Mouse (Mus musculus) intestine, embryonic 16.5 days (tissue): ENCODE measurements at regions not wholly inside any gene's neighbourhood (a gene's known extent, or its start where the extent isn't known, plus 50 kb on each side); places are given as distances from the start of the nearest gene placed in this dataset.

Source experiments
- ATAC-seq: fragments of 200-750 bp; cut with Nextera tagmentation; 2 replicates; pipeline ENCODE4 v1.8.0; 2017; ENCODE audit warnings: moderate TSS enrichment, moderate library complexity
- H3K27ac ChIP-seq: fragments of 300-500 bp; sonication (generic); 2 replicates; pipeline ENCODE4 v1.5.1; 2014; ENCODE audit warnings: mild to moderate bottlenecking, low read length
- H3K27me3 ChIP-seq: fragments of 300-500 bp; sonication (generic); replicated peaks from 2 replicates; pipeline ENCODE4 v1.6.1; 2014; ENCODE audit warnings: low read length, control low read depth, mixed read lengths; ENCODE audit not compliant: control insufficient read depth, insufficient read depth
- H3K36me3 ChIP-seq: fragments of 300-500 bp; sonication (generic); 2 replicates; pipeline ENCODE4 v1.6.1; 2014; ENCODE audit warnings: low read length, control low read depth; ENCODE audit not compliant: control insufficient read depth, insufficient read depth
- H3K4me1 ChIP-seq: fragments of 300-500 bp; sonication (generic); 2 replicates; pipeline ENCODE4 v1.6.1; 2014; ENCODE audit warnings: low read length, control low read depth, mixed read lengths; ENCODE audit not compliant: control insufficient read depth, insufficient read depth
- H3K4me2 ChIP-seq: fragments of 300-500 bp; sonication (generic); 2 replicates; pipeline ENCODE4 v1.6.1; 2014; ENCODE audit warnings: low read depth, low read length, control low read depth
- H3K4me3 ChIP-seq: fragments of 300-500 bp; sonication (generic); 2 replicates; pipeline ENCODE4 v1.5.1; 2014; ENCODE audit warnings: mild to moderate bottlenecking, low read length
- H3K9ac ChIP-seq: fragments of 300-500 bp; sonication (generic); 2 replicates; pipeline ENCODE4 v1.6.1; 2014; ENCODE audit warnings: low read depth, low read length
- H3K9me3 ChIP-seq: fragments of 300-500 bp; sonication (generic); 2 replicates; pipeline ENCODE4 v1.6.1; 2016; ENCODE audit warnings: low read length, control low read depth; ENCODE audit not compliant: control insufficient read depth
- WGBS: fragments of 180-500 bp; shearing (Covaris S2); extraction: QIAGEN DNeasy Blood & Tissue Kit; methylation state at CpG from one replicate; pipeline ENCODE4 v1.1.7; 2014; 5-methylcytosine and 5-hydroxymethylcytosine counted together

- no peak for ATAC-seq
- no peaks in the 10 kb centered on the region for H3K27me3 ChIP-seq
- 66% methylated on average over 5 of the region's 5 CpGs for WGBS
- no peak overlapping the region for H3K4me3 ChIP-seq
- H3K9me3 ChIP-seq = no peaks in the 10 kb centered on the region
- H3K9ac ChIP-seq = no peak overlapping the region
- H3K4me2 ChIP-seq = no peak overlapping the region
- no peaks in the 10 kb centered on the region; the same call in 1 of the 2 replicates for H3K4me1 ChIP-seq
- H3K27ac ChIP-seq = no peak overlapping the region
- H3K36me3 ChIP-seq = no peaks in the 10 kb centered on the region
Observed at GRCm38 (mm10) chr3:54588198-54588597, 104.4 kb upstream of the Supt20 start.

GRCm38 (mm10) chr3:54589976-54590375 lies 102.6 kb upstream of the Supt20 start:
- Histone ChIP-seq H3K27ac (no peak overlapping the region), H3K4me1 (no peaks in the 10 kb centered on the region; the same call in 1 of the 2 replicates), H3K4me2 (no peak overlapping the region), H3K9ac (no peak overlapping the region), H3K4me3 (no peak overlapping the region), H3K27me3 (no peaks in the 10 kb centered on the region), H3K36me3 (no peaks in the 10 kb centered on the region), H3K9me3 (no peaks in the 10 kb centered on the region)
- WGBS = 74% methylated on average over 9 of the region's 9 CpGs
- no peak for ATAC-seq

- Histone ChIP-seq H3K9ac (no peak overlapping the region), H3K4me3 (no peak overlapping the region), H3K4me2 (no peak overlapping the region), H3K27ac (no peak overlapping the region), H3K36me3 (no peaks in the 10 kb centered on the region), H3K4me1 (no peaks in the 10 kb centered on the region; the same call in 1 of the 2 replicates), H3K9me3 (no peaks in the 10 kb centered on the region), H3K27me3 (no peaks in the 10 kb centered on the region)
- no peak for ATAC-seq
- WGBS = 66% methylated on average over 3 of the region's 3 CpGs
Observed at GRCm38 (mm10) chr3:54591160-54591559, 101.4 kb upstream of the Supt20 start.

- Histone ChIP-seq H3K9ac (no peak overlapping the region), H3K4me3 (no peak overlapping the region), H3K27ac (no peak overlapping the region), H3K4me2 (no peak overlapping the region), H3K36me3 (no peaks in the 10 kb centered on the region), H3K4me1 (no peaks in the 10 kb centered on the region; the same call in 1 of the 2 replicates), H3K27me3 (no peaks in the 10 kb centered on the region), H3K9me3 (no peaks in the 10 kb centered on the region)
- 65% methylated on average over 2 of the region's 2 CpGs for WGBS
- ATAC-seq = no peak
Observed at GRCm38 (mm10) chr3:54592064-54592463, 100.5 kb upstream of the Supt20 start.

GRCm38 (mm10) chr3:54592655-54593428 lies 99.8 kb upstream of the Supt20 start:
- ATAC-seq = no peak
- 67% methylated on average over 14 of the region's 14 CpGs for WGBS
- Histone ChIP-seq H3K9me3 (no peaks in the 10 kb centered on the region), H3K9ac (no peak overlapping the region), H3K27me3 (no peaks in the 10 kb centered on the region), H3K4me1 (peaks cover 3% of the 10 kb centered on the region; the same call in 1 of the 2 replicates), H3K36me3 (no peaks in the 10 kb centered on the region), H3K27ac (no peak overlapping the region), H3K4me2 (no peak overlapping the region), H3K4me3 (no peak overlapping the region)

GRCm38 (mm10) chr3:54595193-54595592 lies 97.4 kb upstream of the Supt20 start:
- H3K27me3 ChIP-seq = no peaks in the 10 kb centered on the region

GRCm38 (mm10) chr3:54597326-54598274 lies 95.0 kb upstream of the Supt20 start:
- H3K9me3 ChIP-seq = no peaks in the 10 kb centered on the region
- no peak overlapping the region for H3K4me2 ChIP-seq
- peak; percentile 65; the same call in 1 of the 2 replicates for ATAC-seq
- 61% methylated on average over 11 of the region's 11 CpGs for WGBS
- no peak overlapping the region for H3K4me3 ChIP-seq
- peaks cover 8% of the 10 kb centered on the region; the same call in 1 of the 2 replicates for H3K4me1 ChIP-seq
- H3K27me3 ChIP-seq = no peaks in the 10 kb centered on the region
- H3K27ac ChIP-seq = peak overlapping the region; percentile 34
- no peaks in the 10 kb centered on the region for H3K36me3 ChIP-seq
- H3K9ac ChIP-seq = no peak overlapping the region

More at GRCm38 (mm10) chr3:54595193-54595592, 97.4 kb upstream of the Supt20 start:
- peaks cover 8% of the 10 kb centered on the region; the same call in 1 of the 2 replicates for H3K4me1 ChIP-seq
- H3K4me2 ChIP-seq = no peak overlapping the region
- H3K27ac ChIP-seq = no peak overlapping the region
- no peak overlapping the region for H3K4me3 ChIP-seq
- no peaks in the 10 kb centered on the region for H3K9me3 ChIP-seq
- no peaks in the 10 kb centered on the region for H3K36me3 ChIP-seq
- ATAC-seq = no peak
- no peak overlapping the region for H3K9ac ChIP-seq
- 86% methylated on average over 3 of the region's 3 CpGs for WGBS

- Histone ChIP-seq H3K27me3 (no peaks in the 10 kb centered on the region), H3K9ac (no peak overlapping the region), H3K4me3 (no peak overlapping the region), H3K4me2 (no peak overlapping the region), H3K36me3 (no peaks in the 10 kb centered on the region), H3K27ac (peak overlapping the region; percentile 34; the same call in 1 of the 2 replicates), H3K4me1 (peaks cover 8% of the 10 kb centered on the region; the same call in 1 of the 2 replicates), H3K9me3 (no peaks in the 10 kb centered on the region)
- WGBS = 66% methylated on average over 5 of the region's 5 CpGs
- ATAC-seq = peak; percentile 38; the same call in 1 of the 2 replicates
Observed at GRCm38 (mm10) chr3:54598296-54598695, 94.3 kb upstream of the Supt20 start.

- ATAC-seq = no peak
- no peak overlapping the region for H3K4me2 ChIP-seq
- no peak overlapping the region for H3K27ac ChIP-seq
- H3K9me3 ChIP-seq = no peaks in the 10 kb centered on the region
- H3K4me1 ChIP-seq = no peaks in the 10 kb centered on the region
- no peak overlapping the region for H3K4me3 ChIP-seq
- H3K27me3 ChIP-seq = no peaks in the 10 kb centered on the region
- 52% methylated on average over 4 of the region's 4 CpGs for WGBS
- H3K9ac ChIP-seq = no peak overlapping the region
- H3K36me3 ChIP-seq = no peaks in the 10 kb centered on the region
Observed at GRCm38 (mm10) chr3:54604705-54605379, 87.8 kb upstream of the Supt20 start.
